Mouse (Mus musculus) ES-E14 (cell line): ENCODE data around the gene Dscam. TPM values are rescaled to one million over a fixed set of nuclear protein-coding genes. Genes with fewer than 3 reads are reported as not detected.
A peak's percentile ranks its signal among the peaks of the same experiment; 100 is the strongest.

Source experiments
- DNase-seq: peaks from one replicate; pipeline ENCODE4 v3.0.0-alpha.2; 2013; ENCODE audit warnings: low read depth, low spot score
- H3K27ac ChIP-seq: 2 replicates; pipeline ENCODE4 v1.5.1; 2012; ENCODE audit warnings: low read depth, mild to moderate bottlenecking, low read length, moderate library complexity, mixed read lengths; ENCODE audit not compliant: poor library complexity, insufficient read depth, severe bottlenecking
- H3K36me3 ChIP-seq: 2 replicates; pipeline ENCODE4 v1.6.1; 2012; ENCODE audit warnings: mild to moderate bottlenecking, low read length, moderate library complexity, mixed read lengths; ENCODE audit not compliant: control insufficient read depth, poor library complexity, insufficient read depth, severe bottlenecking
- H3K4me1 ChIP-seq, 2 experiments: fragments of 150-350 bp in 1 of 2; sonication (generic) in 1 of 2; 2 replicates each; pipeline ENCODE4 v1.6.1; 2012; ENCODE audit warnings: low read length in 2 of 2, mild to moderate bottlenecking in 1 of 2, mixed read lengths in 1 of 2; ENCODE audit not compliant: control insufficient read depth in 2 of 2, insufficient read depth in 2 of 2, poor library complexity in 1 of 2
- H3K4me3 ChIP-seq, 2 experiments: fragments of 150-350 bp in 1 of 2; sonication (generic) in 1 of 2; 2 replicates each; pipeline ENCODE4 v1.5.1; 2012; ENCODE audit warnings: low read length in 2 of 2, low read depth in 1 of 2, mild to moderate bottlenecking in 1 of 2, mixed read lengths in 1 of 2; ENCODE audit not compliant: insufficient read depth in 1 of 2, poor library complexity in 1 of 2, severe bottlenecking in 1 of 2
- H3K9ac ChIP-seq: 2 replicates; pipeline ENCODE4 v1.6.1; 2012; ENCODE audit warnings: low read depth, mild to moderate bottlenecking, low read length, mixed read lengths; ENCODE audit not compliant: poor library complexity, insufficient read depth, severe bottlenecking
- H3K9me3 ChIP-seq: fragments of 150-350 bp; sonication (generic); 2 replicates; pipeline ENCODE4 v1.6.1; 2012; ENCODE audit warnings: low read depth, mild to moderate bottlenecking, low read length; ENCODE audit not compliant: control insufficient read depth, insufficient read depth
- CHD2 ChIP-seq: IDR thresholded peaks from 2 replicates; pipeline ENCODE4 v1.6.1; 2014; ENCODE audit warnings: mild to moderate bottlenecking, low read depth, low read length, inconsistent platforms
- HCFC1 ChIP-seq: IDR thresholded peaks from 2 replicates; pipeline ENCODE4 v1.6.1; 2012; ENCODE audit warnings: low read length, inconsistent platforms, borderline replicate concordance; ENCODE audit not compliant: insufficient read depth
- MAFK ChIP-seq: IDR thresholded peaks from 2 replicates; pipeline ENCODE4 v1.6.1; 2014; ENCODE audit warnings: mild to moderate bottlenecking, low read depth, low read length, inconsistent platforms; ENCODE audit not compliant: insufficient read depth
- ZC3H11A ChIP-seq: IDR thresholded peaks from 2 replicates; pipeline ENCODE4 v1.6.1; 2012; ENCODE audit warnings: low read depth, mild to moderate bottlenecking, inconsistent platforms, low read length, borderline replicate concordance
- ZNF384 ChIP-seq: IDR thresholded peaks from 2 replicates; pipeline ENCODE4 v1.6.1; 2012; ENCODE audit warnings: low read depth, low read length, inconsistent platforms
- in situ Hi-C, 2 experiments: fragments of 600-800 bp; cut with MboI; formaldehyde crosslinking; loops; one replicate each; pipeline ENCODE4 v1.15.1; 2025; ENCODE audit warnings: low sequenced_read_pairs in 2 of 2, inconsistent platforms in 1 of 2; ENCODE audit not compliant: unreplicated experiment in 2 of 2
- total RNA-seq: library from RNA; depleted of rRNA; stranded (reverse); fragments of 300-350 nt; gene quantifications from 2 replicates; pipeline ENCODE4 v1.2.3, GENCODE M21; 2012; rRNA removed

Dscam gene
- 0.04 and 0.26 TPM in 2 replicates for total RNA-seq

- H3K27ac ChIP-seq = no peak within 1 kb of the TSS
- H3K9me3 ChIP-seq = no peaks in the 10 kb centered on the region
- in situ Hi-C loops = no loop called here
These were observed at the start of gene Dscam for GRCm38 (mm10) chr16:97170513-97171081. TSS of gene Dscam (minus strand) at chr16:97170752.

DNA sequence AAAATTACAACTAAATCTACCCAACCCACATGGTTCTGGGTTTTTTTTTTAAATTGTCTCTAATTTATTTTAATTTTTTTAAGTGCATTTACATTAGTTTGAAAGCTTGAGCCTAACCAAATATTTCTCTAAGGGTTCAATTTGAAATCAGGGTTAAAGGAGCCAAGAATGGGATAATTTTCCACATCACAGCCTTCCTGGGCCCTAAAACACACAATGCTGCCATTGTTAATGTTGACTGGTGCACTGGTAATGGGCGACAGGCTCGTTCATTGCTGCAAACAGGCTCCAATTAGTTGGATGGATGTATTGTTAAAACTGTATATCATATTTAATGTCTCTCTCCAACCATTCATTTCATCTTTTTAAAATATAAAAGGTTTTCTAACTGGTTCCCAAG lies 48.8 kb upstream of the Dscam start:
- in situ Hi-C loops = no loop called here
- Histone ChIP-seq H3K4me3 (no peak overlapping the region), H3K9me3 (no peaks in the 10 kb centered on the region), H3K4me1 (no peaks in the 10 kb centered on the region), H3K27ac (no peak overlapping the region), H3K36me3 (no peaks in the 10 kb centered on the region), H3K9ac (no peak overlapping the region)
- no peak for TF ChIP-seq ZNF384
- no peak for TF ChIP-seq ZC3H11A
- no peak for TF ChIP-seq MAFK
- no peak for TF ChIP-seq CHD2
- TF ChIP-seq HCFC1 = no peak
- DNase-seq = no peak

More at GRCm38 (mm10) chr16:97170513-97171081, at the start of gene Dscam:
- peak; percentile 25 for DNase-seq
- H3K9ac ChIP-seq = peak within 1 kb of the TSS; percentile 54
- H3K4me3 ChIP-seq = peak within 1 kb of the TSS; percentile 62 to 71
- no peaks in the 10 kb centered on the region for H3K36me3 ChIP-seq
- TF ChIP-seq MAFK (no peak), ZNF384 (no peak), HCFC1 (no peak), ZC3H11A (no peak), CHD2 (no peak)
- peaks cover 0 to 3% of the 10 kb centered on the region in 2 experiments; a peak in 1 of 4 replicates for H3K4me1 ChIP-seq

GRCm38 (mm10) chr16:97209997-97210396 lies 39.4 kb upstream of the Dscam start:
- in situ Hi-C loops = no loop called here
- TF ChIP-seq MAFK (no peak), ZC3H11A (no peak), CHD2 (no peak), HCFC1 (no peak), ZNF384 (no peak)
- no peaks in the 10 kb centered on the region for H3K9me3 ChIP-seq
- H3K4me3 ChIP-seq = no peak overlapping the region
- no peak overlapping the region for H3K9ac ChIP-seq
- DNase-seq = no peak
- no peaks in the 10 kb centered on the region for H3K4me1 ChIP-seq
- H3K27ac ChIP-seq = no peak overlapping the region
- H3K36me3 ChIP-seq = no peaks in the 10 kb centered on the region

- in situ Hi-C loops = no loop called here
These were observed 37.7 kb upstream of the Dscam start for GRCm38 (mm10) chr16:97208276-97208675.

More at GRCm38 (mm10) chr16:97208276-97208675, 37.7 kb upstream of the Dscam start:
- H3K4me1 ChIP-seq = no peaks in the 10 kb centered on the region
- H3K9ac ChIP-seq = no peak overlapping the region
- no peak overlapping the region for H3K27ac ChIP-seq
- TF ChIP-seq MAFK (no peak), CHD2 (no peak), ZC3H11A (no peak), HCFC1 (no peak), ZNF384 (no peak)
- H3K36me3 ChIP-seq = no peaks in the 10 kb centered on the region
- DNase-seq = no peak
- no peaks in the 10 kb centered on the region for H3K9me3 ChIP-seq
- no peak overlapping the region for H3K4me3 ChIP-seq
